Mouse (Mus musculus): Measurements from ENCODE around the gene Col4a2. TPM values are rescaled to one million over a fixed set of nuclear protein-coding genes. Genes with fewer than 3 reads are reported as not detected.

Col4a2 gene
- polyA plus RNA-seq, 1 experiment: 0.14 TPM

DNA sequence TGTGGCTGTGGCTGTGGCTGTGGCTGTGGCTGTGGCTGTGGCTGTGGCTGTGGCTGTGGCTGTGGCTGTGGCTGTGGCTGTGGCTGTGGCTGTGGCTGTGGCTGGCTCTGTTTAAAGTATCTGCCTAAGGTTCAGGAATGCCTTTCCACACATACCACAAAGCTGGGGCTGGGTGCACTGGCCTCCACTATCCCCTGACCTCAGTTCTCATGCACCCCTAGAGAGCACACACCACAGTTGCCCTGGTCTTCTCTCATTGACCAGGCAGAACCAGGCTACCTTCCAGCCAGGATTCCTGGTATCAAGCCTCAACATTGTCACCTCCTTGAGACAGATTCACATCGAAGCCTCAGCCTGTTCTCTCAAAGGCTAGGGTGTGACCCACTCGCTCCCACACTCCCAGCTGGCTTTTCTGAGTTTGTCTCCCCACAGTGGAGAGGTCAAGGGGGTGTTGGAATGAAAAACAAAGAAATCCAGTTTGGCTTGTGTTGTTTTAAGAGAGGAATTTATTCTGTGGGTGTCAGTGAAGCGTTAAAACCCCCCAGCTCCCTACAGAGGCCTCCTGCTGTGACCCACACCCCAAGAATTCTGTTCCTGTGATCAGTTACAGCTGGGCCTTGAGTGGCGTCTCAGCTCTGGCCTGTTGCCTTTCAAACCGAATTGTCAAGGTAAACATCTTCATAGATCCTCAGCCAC is 15.3 kb downstream of the Col4a2 start:
- Histone ChIP-seq H3K4me1 (ENCODE audit: control insufficient read depth) (no peaks in the 10 kb centered on the region), H3K4me3 (replicated peaks) (no peak overlapping the region), H3K27me3 (ENCODE audit: control insufficient read depth) (no peaks in the 10 kb centered on the region), H3K36me3 (ENCODE audit: control insufficient read depth) (no peaks in the 10 kb centered on the region), H3K9me3 (ENCODE audit: control insufficient read depth, low read length) (no peaks in the 10 kb centered on the region)
- TF ChIP-seq GATA1 (IDR thresholded peaks at IDR 0.05; ENCODE audit: low read length) (no peak), TAL1 (IDR thresholded peaks at IDR 0.05; ENCODE audit: low read length) (no peak)

DNA sequence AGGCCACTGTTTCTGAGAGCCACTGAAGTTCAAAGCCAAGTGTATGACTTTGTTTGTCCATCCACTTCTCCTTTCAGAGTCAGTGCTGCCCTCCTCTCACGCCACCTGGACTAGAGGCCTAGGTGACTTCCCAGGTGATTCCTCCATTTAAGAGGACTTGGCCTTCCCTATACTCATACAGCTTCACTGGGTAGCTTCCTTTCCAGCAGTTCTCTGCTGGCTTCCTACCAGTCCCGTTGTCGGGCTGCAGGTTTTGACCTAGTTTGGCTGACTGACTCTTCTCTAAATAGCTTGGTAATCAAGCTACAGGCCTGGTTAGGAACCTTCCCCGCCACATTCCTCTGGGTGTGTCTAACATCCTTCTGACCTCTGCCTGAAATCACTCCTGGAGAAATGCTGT is 19.0 kb downstream of the Col4a2 start:
- TF ChIP-seq TAL1 (IDR thresholded peaks at IDR 0.05; ENCODE audit: low read length) (no peak), GATA1 (IDR thresholded peaks at IDR 0.05; ENCODE audit: low read length) (no peak)
- Histone ChIP-seq H3K9me3 (ENCODE audit: control insufficient read depth, low read length) (no peaks in the 10 kb centered on the region), H3K27me3 (ENCODE audit: control insufficient read depth) (no peaks in the 10 kb centered on the region), H3K4me3 (replicated peaks) (no peak overlapping the region), H3K36me3 (ENCODE audit: control insufficient read depth) (no peaks in the 10 kb centered on the region), H3K4me1 (ENCODE audit: control insufficient read depth) (no peaks in the 10 kb centered on the region)

DNA sequence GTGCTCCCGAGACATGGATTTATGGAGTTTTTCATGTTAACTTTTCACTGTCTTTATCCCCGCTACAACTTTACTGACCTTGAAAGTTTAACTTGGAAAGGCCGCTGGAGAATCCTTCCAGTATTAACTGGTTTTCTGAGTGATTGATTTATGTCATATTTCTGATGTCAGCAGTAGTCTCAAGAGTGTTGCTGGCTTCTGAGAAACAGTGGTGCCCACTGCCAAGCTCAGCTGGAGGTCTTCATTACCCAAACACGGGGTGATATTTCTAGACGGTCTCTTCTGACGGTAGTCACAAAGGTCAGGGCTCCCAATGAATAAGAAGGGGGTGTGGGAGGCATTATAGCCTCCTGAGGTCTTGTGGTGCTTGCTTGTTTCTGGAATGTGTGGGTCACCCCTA is 21.1 kb downstream of the Col4a2 start:
- Histone ChIP-seq H3K27me3 (ENCODE audit: control insufficient read depth) (no peaks in the 10 kb centered on the region), H3K9me3 (ENCODE audit: control insufficient read depth, low read length) (no peaks in the 10 kb centered on the region), H3K4me3 (replicated peaks) (no peak overlapping the region), H3K4me1 (ENCODE audit: control insufficient read depth) (no peaks in the 10 kb centered on the region), H3K36me3 (ENCODE audit: control insufficient read depth) (no peaks in the 10 kb centered on the region)
- TF ChIP-seq GATA1 (IDR thresholded peaks at IDR 0.05; ENCODE audit: low read length) (no peak), TAL1 (IDR thresholded peaks at IDR 0.05; ENCODE audit: low read length) (no peak)

DNA sequence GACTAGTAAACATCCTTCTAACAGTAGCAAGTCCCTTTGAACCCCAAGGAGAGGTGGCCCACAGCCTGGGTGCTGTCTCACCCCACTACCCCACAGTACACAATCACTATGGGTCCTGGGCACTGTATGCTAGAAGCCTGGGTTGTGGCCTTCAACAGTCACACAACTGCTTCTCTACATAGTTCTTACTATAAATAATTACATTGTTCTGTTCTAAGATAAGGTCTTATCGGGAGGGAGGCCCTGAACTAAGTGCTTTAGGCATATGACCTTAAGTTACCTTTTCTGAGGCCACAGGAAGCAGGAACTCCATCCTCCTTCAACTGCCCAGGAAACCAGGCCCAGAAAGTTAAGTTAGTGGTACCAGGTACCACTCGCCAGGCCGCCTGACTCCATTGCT is 21.9 kb downstream of the Col4a2 start:
- no peaks in the 10 kb centered on the region for H3K27me3 ChIP-seq (ENCODE audit: control insufficient read depth)
- no peak overlapping the region for H3K4me3 ChIP-seq (replicated peaks)
- H3K4me1 ChIP-seq (ENCODE audit: control insufficient read depth): no peaks in the 10 kb centered on the region
- no peaks in the 10 kb centered on the region for H3K36me3 ChIP-seq (ENCODE audit: control insufficient read depth)
- H3K9me3 ChIP-seq (ENCODE audit: control insufficient read depth, low read length): no peaks in the 10 kb centered on the region
- no peak for TF ChIP-seq TAL1 (IDR thresholded peaks at IDR 0.05; ENCODE audit: low read length)
- no peak for TF ChIP-seq GATA1 (IDR thresholded peaks at IDR 0.05; ENCODE audit: low read length)

DNA sequence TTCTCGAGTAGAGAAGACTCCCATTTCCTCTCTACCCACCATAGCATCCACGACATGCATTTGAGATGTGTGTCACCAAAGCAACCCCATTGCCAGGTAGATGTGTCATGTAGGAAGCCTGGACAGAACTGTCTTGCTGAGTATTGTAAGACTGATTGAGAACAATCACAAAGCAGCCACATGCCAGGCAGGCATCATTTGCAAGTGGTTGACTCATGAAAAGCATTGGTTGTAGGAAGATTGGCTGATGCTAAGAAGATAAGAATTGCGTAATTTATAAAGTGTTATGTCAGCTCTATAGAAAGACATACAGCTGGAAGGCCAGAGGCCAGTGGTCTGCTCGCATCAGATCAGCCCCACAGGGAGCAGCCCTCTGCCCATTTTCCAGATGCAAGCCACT is 22.6 kb downstream of the Col4a2 start:
- TF ChIP-seq TAL1 (IDR thresholded peaks at IDR 0.05; ENCODE audit: low read length): no peak
- no peak for TF ChIP-seq GATA1 (IDR thresholded peaks at IDR 0.05; ENCODE audit: low read length)
- H3K4me1 ChIP-seq (ENCODE audit: control insufficient read depth): no peaks in the 10 kb centered on the region
- H3K36me3 ChIP-seq (ENCODE audit: control insufficient read depth): no peaks in the 10 kb centered on the region
- no peaks in the 10 kb centered on the region for H3K27me3 ChIP-seq (ENCODE audit: control insufficient read depth)
- no peaks in the 10 kb centered on the region for H3K9me3 ChIP-seq (ENCODE audit: control insufficient read depth, low read length)
- H3K4me3 ChIP-seq (replicated peaks): no peak overlapping the region

DNA sequence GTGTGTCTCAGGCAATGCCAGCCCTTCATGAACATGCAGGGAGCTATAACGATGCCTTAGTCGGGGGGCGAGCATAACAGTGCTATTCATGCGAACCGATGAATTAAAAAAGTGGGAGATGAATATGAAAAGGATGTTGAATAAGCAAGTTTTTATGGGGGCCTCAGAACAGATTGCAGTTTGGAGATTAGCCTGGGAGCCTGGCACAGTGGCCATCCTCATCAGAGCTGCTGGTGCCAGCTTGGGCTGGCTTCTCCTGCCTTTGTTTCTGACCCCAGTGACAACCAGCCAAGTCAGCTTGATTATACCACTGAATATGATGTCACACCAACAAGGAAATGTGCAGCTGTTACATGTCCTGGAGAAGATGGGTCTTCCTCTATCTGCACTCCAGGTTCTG is 23.7 kb downstream of the Col4a2 start:
- H3K27me3 ChIP-seq (ENCODE audit: control insufficient read depth): no peaks in the 10 kb centered on the region
- H3K36me3 ChIP-seq (ENCODE audit: control insufficient read depth): no peaks in the 10 kb centered on the region
- TF ChIP-seq GATA1 (IDR thresholded peaks at IDR 0.05; ENCODE audit: low read length) (no peak), TAL1 (IDR thresholded peaks at IDR 0.05; ENCODE audit: low read length) (no peak)

DNA sequence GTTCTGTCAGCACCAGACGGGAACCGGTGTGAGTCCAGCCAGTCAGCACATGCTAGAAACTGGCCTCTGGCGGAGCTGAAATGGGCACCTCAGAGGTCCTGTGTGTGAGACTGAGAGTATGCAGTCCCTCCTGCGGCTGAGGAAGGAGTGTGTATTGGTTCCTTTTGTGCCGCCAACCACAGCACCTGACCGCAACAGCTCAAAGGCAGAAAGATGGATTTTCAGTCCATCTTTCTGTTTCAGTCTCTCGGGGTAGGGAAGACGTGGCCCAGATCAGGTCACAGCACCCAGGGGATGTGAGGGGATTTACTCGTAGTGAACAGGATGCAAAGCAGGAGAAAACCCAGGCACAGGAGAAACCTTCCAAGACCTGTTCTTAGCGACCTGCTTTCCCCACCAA is 25.0 kb downstream of the Col4a2 start:
- no peak for TF ChIP-seq TAL1 (IDR thresholded peaks at IDR 0.05; ENCODE audit: low read length)
- no peak for TF ChIP-seq GATA1 (IDR thresholded peaks at IDR 0.05; ENCODE audit: low read length)
- Histone ChIP-seq H3K9me3 (ENCODE audit: control insufficient read depth, low read length) (no peaks in the 10 kb centered on the region), H3K27me3 (ENCODE audit: control insufficient read depth) (no peaks in the 10 kb centered on the region)

More for the DNA sequence above, 23.7 kb downstream of the Col4a2 start:
- H3K9me3 ChIP-seq (ENCODE audit: control insufficient read depth, low read length): no peaks in the 10 kb centered on the region
- no peak overlapping the region for H3K4me3 ChIP-seq (replicated peaks)
- H3K4me1 ChIP-seq (ENCODE audit: control insufficient read depth): no peaks in the 10 kb centered on the region

DNA sequence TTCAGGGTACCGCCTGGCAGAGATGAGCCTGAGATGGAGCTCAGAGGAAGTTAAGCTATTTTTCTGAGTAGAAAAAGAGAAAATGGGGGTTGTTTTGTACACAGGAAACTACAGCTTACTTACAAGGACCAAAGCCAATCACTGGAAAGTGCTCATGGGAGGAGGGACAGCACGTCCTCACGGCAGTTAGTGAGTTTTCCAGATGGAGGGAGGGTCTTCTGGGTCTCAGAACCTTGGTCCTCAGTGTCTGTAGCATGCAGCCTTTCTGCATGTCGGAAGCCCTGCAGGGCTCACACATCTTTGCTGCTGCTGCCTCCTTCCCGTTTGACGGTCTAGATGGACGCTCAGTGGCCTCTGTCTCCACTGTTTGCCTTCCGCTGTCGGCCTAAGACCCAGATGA is 25.9 kb downstream of the Col4a2 start:
- no peaks in the 10 kb centered on the region for H3K9me3 ChIP-seq (ENCODE audit: control insufficient read depth, low read length)
- no peak overlapping the region for H3K4me3 ChIP-seq (replicated peaks)
- no peaks in the 10 kb centered on the region for H3K27me3 ChIP-seq (ENCODE audit: control insufficient read depth)
- no peaks in the 10 kb centered on the region for H3K36me3 ChIP-seq (ENCODE audit: control insufficient read depth)
- no peaks in the 10 kb centered on the region for H3K4me1 ChIP-seq (ENCODE audit: control insufficient read depth)
- no peak for TF ChIP-seq GATA1 (IDR thresholded peaks at IDR 0.05; ENCODE audit: low read length)
- TF ChIP-seq TAL1 (IDR thresholded peaks at IDR 0.05; ENCODE audit: low read length): no peak

More for the DNA sequence above, 25.0 kb downstream of the Col4a2 start:
- Histone ChIP-seq H3K4me1 (ENCODE audit: control insufficient read depth) (no peaks in the 10 kb centered on the region), H3K4me3 (replicated peaks) (no peak overlapping the region), H3K36me3 (ENCODE audit: control insufficient read depth) (no peaks in the 10 kb centered on the region)

DNA sequence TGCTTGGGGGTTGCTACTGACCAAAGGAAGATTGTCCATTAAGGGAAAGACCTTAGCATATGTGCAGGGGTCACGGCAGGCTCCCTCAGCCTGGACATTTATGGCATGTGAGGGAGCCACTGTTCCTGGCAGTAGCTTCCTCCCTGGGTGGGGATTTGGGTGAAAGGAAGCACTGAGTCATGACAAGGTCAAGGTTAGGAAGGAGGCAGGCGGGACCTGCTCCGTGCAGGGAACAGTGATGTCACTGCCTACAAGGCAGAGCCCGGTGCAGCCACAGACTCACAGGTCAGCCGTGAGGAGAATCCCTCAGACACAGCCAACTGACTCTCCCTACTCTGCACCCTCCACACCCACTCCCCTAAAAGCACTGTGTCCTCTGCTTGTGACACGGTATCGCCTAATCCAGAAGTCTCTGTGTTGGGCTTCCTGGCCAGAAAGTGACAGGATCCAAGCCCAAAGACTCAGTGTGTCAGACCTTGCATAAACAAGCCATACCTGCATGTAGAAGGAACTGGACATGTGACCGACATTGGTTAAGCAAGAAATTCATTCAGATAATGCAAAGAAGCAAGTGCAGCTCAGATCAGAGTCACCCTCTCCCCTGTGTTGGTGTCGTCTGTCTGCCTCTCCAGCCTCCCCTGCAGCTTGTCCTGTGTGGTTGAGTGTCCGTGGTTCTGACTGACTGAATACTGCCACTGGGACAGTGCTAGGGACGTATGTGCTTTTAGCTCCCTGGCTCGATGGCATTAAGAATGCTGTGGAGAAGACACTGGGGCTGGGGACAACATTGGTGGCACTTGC is 27.9 kb downstream of the Col4a2 start:
- H3K27me3 ChIP-seq (ENCODE audit: control insufficient read depth): no peaks in the 10 kb centered on the region
- TF ChIP-seq TAL1 (IDR thresholded peaks at IDR 0.05; ENCODE audit: low read length) (no peak), GATA1 (IDR thresholded peaks at IDR 0.05; ENCODE audit: low read length) (no peak)
- H3K4me3 ChIP-seq (replicated peaks): no peak overlapping the region
- H3K9me3 ChIP-seq (ENCODE audit: control insufficient read depth, low read length): no peaks in the 10 kb centered on the region
- H3K4me1 ChIP-seq (ENCODE audit: control insufficient read depth): no peaks in the 10 kb centered on the region
- H3K36me3 ChIP-seq (ENCODE audit: control insufficient read depth): no peaks in the 10 kb centered on the region

Measured in erythroblast, embryonic 14.5 days (primary cell).